Mouse (Mus musculus): Measurements from ENCODE around the gene Ccdc170.

Gene Ccdc170

DNA sequence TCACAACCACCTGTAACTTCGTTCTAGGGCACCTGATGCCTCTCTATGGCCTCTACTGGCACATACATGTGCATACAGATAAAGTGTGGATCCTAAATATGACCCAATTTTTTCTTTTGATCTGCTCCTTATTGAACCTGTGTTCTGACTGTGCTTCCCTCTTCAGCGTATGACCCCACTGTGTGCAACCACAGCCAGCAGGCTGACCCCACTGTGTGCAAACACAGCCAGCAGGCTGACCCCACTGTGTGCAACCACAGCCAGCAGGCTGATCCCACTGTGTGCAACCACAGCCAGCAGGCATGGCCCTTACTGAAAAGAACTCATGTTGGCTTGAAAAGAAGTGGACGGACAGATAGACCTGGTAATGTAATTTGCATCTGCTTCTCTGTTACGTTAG, 120.2 kb downstream of the Ccdc170 start:
- DNase-seq = no peak

DNA sequence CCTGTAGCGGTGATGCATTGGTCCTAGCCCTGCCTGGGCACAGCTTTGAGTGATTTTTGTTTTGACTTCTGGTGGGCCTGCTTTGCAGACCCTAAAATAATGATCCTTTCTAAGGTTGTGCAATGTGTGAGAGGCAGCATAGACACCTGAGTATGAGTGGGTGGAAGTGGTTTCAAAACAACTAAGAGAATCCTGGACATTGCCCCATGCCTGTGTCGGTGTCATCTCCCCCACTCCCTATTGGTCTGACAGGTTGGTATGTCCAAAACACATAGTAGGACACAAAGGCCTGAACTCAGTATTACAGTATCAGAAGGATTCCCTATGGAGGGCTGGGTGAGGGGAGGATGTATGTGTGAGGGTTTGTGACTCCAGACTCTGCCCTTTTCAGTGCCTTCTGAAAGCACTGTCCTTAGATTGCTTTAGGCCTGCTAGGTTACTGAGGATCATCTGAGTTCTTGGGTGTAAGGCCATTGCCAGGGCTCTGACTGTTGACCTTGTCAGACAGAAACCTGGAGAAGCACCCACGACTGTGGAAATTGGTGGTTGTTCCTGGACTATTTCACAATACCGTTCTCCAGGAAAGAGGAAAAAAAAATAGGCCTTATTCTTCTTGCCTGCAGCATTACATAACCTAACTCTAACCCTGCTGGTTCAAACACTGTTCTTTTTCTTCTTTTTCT, 122.4 kb downstream of the Ccdc170 start:
- no peak for DNase-seq

DNA sequence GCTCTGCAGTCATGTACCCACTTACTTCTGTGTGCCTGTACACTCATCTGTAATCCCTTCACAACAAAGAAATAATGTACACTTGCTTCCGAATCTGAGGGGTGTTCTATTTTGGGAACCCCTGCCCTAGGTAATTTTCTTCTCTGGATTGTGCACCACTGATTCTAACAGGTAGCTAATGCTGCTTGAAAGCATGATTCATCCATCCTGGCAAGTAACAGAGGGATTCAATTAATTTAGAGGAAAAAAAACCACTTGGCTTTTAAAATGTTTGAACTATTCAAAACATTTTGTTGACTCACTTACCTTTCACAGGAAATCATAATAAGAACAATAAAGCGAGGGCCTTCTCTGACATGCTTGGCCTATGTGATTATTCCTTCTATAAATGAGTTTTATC, 127.9 kb downstream of the Ccdc170 start:
- DNase-seq = no peak

DNA sequence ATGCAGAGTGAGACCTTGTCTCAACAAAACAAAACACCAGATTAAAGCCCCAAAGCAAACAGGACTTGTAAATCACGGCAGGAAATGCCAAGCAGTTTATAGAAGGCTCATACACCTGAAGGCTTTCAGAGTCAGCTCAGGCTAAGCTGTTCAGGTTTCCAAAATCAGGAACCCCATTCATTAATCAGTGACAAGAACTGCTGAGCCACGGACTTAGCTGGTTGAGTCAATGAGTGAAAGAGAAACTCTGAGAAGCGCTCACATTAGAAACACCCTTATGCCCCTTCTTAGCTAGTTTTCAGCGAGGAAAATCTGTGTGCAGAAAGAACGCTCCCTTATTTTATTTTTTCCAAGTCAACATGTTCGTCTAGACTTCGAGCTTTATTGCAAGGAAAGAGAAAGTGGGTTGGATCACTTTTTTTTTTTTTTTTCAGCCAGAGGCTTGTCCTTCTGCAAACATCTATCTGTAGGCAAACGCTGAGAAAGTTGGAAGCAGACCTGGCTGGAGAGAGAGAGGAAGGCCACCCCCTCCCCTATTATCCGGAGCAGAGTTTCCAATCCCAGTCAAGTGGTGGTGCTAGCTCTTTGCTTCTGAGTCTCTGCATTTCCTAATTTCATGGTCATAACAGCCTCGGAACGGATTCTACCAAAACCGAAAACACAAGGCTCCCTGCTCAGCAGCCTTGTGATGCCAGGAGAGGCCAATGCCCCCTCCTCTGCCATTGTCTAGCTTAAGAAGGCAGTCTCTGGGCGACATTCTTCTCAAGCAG, 129.3 kb downstream of the Ccdc170 start, which contains the start of gene Esr1:
Esr1 (plus strand) TSS at position 208 of the 770 bp plus-strand sequence.
- no peak for DNase-seq

All from cerebellum, adult 11 months (tissue).